Mouse (Mus musculus): Measurements from ENCODE around the gene Vmn1r172.
"Not testable (repeated sequence)": the region's sequence is repeated elsewhere in the genome, so short reads cannot be mapped to it uniquely, and the experiment has no call there.

Vmn1r172 gene

DNA sequence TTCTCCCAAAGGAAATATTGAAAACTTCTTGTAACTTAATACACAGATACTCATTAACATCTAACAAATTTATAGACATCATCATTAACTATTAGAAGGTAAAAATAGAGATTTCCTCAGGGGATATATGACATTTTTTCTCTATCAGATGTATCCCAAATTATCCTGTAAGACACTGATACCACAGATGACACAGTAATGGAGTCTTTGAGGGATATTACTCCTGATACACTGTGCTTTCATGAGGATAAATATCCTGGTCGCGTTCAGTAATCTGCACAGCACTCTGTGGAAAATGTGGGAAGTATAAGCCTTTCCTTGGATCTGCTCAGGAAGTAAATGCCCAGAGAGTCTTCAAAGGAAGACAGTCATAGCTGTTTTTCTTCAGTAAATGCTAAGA, at the start of gene Vmn1r172:
Vmn1r172 (plus strand) TSS at position 301 of the 400 bp plus-strand sequence.
- DNase-seq (ENCODE audit: low read depth), result no peak

DNA sequence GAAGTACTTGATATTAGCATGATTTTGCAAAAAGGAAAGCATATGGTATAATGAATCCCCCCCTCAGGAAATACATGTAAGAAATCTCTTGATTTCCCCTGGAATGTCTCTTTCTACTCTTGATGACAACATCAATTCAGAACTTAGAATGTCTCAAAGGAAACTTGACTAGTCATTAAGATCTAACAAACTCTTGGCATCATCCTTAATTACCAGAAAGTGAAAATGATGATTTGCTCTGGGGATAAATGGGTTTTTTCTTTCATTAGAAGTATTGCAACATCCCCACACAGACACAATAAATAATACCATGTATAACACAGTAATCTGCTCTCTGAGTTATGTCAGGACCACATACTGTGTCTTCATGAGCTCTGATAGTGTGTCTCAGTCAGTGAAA, 27.7 kb upstream of the Vmn1r172 start, which contains the start of gene Vmn1r171:
Vmn1r171 (plus strand) TSS at position 301 of the 400 bp plus-strand sequence.
- no peak for DNase-seq (ENCODE audit: low read depth)

DNA sequence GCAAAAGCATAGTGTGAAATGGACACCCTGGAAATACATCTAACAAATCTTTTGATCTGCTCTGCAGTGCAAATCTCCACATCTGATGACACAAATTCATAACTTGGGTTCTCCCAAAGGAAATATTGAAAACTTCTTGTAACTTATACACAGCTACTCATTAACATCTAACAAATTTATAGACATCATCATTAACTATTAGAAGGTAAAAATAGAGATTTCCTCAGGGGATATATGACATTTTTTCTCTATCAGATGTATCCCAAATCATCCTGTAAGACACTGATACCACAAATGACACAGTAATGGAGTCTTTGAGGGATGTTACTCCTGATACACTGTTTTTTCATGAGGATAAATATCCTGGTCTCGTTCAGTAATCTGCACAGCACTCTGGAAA, 42.3 kb downstream of the Vmn1r172 start, which contains the start of gene Vmn1r173:
Vmn1r173 (plus strand) TSS at position 301 of the 400 bp plus-strand sequence.
- not testable (repeated sequence) for DNase-seq (ENCODE audit: low read depth)

Measured in induced T-regulatory cell, adult 2 months (primary cell).